Mouse (Mus musculus): ENCODE measurements at regions not wholly inside any gene's neighbourhood (a gene's known extent, or its start where the extent isn't known, plus 50 kb on each side); places are given as distances from the start of the nearest gene placed in this dataset.

GRCm38 (mm10) chr10:17596126-17596525 is 126.9 kb upstream of the Cited2 start:
- DNase-seq (ENCODE audit: low spot score) = no peak

- DNase-seq (ENCODE audit: low spot score) = no peak
Observed at GRCm38 (mm10) chr10:17596743-17597142, 126.3 kb upstream of the Cited2 start.

DNA sequence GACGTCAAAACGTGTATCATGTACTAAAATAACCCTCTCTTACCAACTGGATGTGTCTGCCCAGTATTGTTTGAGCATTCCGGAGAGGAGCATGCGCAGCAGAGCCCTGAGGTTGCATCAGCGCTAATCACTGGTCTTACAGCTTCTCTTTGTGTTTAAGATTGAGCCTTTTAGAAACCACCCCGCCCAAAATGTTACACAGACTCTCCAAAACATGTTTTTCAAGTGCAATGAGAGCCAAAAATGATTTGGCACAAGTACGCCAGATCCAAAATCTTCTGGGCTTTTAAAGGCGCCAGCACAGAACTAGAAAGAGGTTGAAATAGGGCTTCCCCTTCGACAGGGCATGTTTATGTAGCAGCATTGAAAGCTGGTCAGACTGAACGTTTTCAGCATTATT is 123.8 kb upstream of the Cited2 start:
- DNase-seq (ENCODE audit: low spot score) = no peak

GRCm38 (mm10) chr10:17599831-17600761 is 122.9 kb upstream of the Cited2 start:
- DNase-seq (ENCODE audit: low spot score) = no peak

DNA sequence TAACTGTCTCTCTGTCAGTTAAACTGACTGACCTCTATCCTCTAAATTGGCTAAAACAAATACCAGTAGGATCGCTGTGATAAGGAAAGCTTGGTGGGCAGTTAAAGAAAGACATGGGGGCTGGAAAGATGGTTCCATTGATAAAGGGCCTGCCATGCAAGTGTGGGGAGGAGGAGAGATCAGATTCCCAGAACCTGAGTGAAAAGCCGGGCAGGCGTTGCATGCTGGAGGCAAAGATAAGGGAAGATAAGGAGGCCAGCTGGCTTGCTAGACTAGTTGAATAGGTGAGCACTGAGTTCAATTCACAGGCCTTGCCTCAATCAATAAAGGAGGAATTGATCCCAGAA is 122.3 kb upstream of the Cited2 start:
- DNase-seq (ENCODE audit: low spot score) = no peak

GRCm38 (mm10) chr10:17602446-17602845 is 120.6 kb upstream of the Cited2 start:
- DNase-seq (ENCODE audit: low spot score) = no peak

DNA sequence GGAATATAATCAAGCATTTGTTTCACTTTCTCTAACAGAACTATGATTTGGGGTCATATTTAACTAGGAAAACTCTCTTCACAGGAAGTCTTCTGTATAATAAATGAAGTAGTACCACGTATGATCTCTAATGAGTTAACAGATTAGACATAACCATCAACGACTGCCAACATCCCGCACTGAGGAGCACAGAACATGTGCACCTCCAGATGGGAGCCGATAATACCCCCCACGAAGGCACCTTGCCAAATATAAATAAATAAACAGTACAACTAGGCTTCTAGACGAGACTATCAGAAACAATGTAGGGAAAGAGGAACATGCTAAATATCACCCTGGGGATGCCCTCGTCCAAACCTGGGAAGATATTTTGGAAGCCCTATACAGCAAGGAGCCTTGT is 114.8 kb upstream of the Cited2 start:
- DNase-seq (ENCODE audit: low spot score) = no peak

DNA sequence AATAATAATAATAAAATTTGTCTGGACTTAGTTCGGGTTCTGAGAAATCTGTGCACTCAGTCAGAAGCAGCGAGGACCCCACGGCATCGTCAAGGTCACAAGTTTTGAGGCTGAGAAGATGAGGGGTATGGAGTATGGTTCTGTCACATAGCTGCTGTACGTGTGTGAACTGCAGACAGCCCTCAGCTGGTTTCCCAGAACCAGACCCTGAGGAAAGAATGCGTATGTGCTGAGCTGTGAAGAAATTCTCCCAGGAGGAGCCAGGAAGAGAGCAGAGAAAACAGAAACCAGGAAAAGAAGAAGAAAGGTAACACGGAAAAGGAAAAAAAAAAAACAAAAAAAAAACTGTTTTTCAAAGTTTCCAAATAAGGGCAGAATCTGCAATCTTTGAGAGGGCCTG is 112.4 kb upstream of the Cited2 start:
- DNase-seq (ENCODE audit: low spot score) = no peak

GRCm38 (mm10) chr10:17613281-17613680 is 109.7 kb upstream of the Cited2 start:
- DNase-seq (ENCODE audit: low spot score) = no peak

GRCm38 (mm10) chr10:17618024-17618423 is 105.0 kb upstream of the Cited2 start:
- DNase-seq (ENCODE audit: low spot score) = no peak

- DNase-seq (ENCODE audit: low spot score) = no peak
Observed at GRCm38 (mm10) chr10:17619617-17620016, 103.4 kb upstream of the Cited2 start.

DNA sequence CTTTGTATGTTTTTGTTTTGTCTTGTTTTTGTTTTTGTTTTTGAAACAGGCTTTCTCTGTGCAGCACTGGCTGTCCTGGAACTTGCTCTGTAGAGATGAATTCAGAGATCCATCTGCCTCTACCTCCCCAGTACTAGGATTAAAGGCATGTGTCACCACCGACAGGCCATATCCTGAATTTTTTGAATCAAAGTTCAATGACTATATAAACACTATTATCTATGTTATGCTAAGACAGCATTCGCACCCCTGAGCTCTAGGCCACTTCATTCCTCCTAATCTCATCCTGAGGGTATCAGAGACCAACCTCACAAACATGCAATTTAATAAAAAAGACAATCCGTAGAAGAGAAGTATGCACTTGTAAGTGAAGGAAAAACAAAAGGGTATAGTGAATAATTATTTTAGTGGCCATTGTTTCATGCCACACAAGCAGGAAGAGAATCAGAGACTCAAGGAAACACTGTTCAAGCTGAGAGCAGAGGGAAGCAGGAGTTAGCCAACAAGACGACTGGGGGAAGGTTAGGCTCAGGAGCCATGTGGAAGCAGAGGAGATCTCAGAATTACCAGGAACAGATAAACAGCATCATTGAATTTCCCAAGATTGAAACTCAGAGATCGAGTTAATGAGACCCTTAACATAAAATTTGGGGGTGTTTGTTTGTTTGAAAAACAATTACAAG is 101.2 kb upstream of the Cited2 start:
- no peak for DNase-seq (ENCODE audit: low spot score)

- no peak for DNase-seq (ENCODE audit: low spot score)
Observed at GRCm38 (mm10) chr10:17622802-17623201, 100.2 kb upstream of the Cited2 start.

- DNase-seq (ENCODE audit: low spot score) = no peak
Observed at GRCm38 (mm10) chr10:17629709-17630108, 93.3 kb upstream of the Cited2 start.

- no peak for DNase-seq (ENCODE audit: low spot score)
Observed at GRCm38 (mm10) chr10:17630861-17631581, 92.0 kb upstream of the Cited2 start.

- no peak for DNase-seq (ENCODE audit: low spot score)
Observed at GRCm38 (mm10) chr10:17631817-17632216, 91.2 kb upstream of the Cited2 start.

GRCm38 (mm10) chr10:17632959-17633674 is 89.9 kb upstream of the Cited2 start:
- DNase-seq (ENCODE audit: low spot score) = no peak

- no peak for DNase-seq (ENCODE audit: low spot score)
Observed at GRCm38 (mm10) chr10:17645363-17645762, 77.7 kb upstream of the Cited2 start.

DNA sequence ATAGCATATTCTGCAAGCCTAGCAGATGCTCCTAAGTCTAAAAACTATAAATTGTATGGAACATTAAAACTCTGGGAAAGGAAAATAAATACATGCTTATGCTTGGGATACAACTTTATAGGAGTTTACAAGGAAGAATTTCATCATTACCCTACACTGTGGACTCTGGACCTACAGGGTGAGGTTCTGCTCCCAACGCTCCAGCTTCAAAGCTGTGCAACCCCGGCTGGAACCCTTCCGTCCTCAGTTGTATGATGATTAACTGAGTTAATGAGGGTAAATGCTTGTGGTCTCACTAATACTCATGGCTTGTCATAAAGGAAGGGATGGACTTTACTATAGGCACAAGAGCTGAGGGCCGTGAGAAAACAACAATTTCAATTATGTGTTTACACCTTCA is 76.6 kb upstream of the Cited2 start:
- DNase-seq (ENCODE audit: low spot score) = no peak

- DNase-seq (ENCODE audit: low spot score) = no peak
Observed at GRCm38 (mm10) chr10:17648077-17648476, 74.9 kb upstream of the Cited2 start.

DNA sequence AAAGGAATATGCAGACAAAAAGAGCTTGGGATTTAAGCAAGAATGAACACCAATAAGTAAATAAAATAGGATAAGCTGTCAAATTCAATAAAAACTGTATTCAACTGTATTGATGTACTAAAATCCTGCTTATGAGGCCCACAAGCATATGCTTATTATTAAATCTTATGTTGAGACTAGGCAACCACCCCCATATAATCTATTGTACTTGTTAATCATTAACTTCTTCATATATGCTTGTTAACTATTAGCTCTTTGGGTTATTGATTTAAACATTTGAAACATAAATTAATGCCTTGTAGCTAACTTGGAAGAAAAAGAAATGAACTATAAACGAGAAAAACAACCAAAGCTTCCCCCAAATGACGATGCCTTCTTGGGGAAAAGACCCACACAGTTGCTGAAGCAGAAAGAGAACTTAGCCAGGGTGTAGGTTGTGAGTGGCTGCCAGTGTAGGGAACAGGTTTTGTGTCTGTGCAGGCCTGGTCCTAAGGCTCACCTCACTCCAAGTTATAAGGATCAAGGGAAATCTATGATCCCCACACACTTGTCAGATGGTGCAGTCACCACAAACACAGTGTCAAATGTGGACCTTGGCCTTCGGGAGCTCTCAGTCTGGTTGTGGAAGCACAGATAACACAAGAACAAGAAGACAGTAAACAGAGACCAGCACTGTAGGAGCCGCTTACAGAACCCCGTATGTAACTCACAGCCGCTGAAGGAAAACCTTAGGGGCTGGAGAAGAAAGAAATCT is 71.8 kb upstream of the Cited2 start:
- no peak for DNase-seq (ENCODE audit: low spot score)

Measured in testis, postnatal 10 days (tissue).